Mouse (Mus musculus): ENCODE results near the gene Kcnj6. TPM values are rescaled to one million over a fixed set of nuclear protein-coding genes. Genes with fewer than 3 reads are reported as not detected.

Kcnj6 gene
- not detected for total RNA-seq (2023)

DNA sequence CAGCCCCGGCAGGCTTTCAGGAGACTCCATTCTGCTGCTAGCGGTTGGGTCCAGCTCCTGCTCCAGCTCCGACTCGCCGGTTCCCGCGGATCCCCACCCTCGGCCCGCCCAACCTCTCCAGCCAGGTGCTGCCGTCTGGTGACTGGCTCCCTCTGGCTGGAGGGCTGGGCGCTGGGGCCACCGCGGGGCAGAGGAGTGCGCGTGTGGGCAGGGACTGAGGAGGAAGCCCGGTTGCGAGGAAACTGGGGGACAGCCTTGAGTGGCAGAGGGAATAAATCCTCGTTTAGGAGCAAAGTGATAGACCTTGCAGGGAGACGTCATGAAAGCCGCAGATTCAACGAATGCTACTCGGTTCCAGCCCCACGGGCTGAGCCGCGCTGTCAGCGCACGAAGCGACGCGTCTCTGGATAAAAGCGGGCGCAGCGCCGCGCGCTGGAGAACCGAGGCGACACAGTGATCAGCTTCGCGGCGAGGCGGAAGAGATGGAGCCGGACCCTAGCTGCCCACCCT lies at the start of gene Kcnj6:
Kcnj6 (minus strand) TSS at position 362 of the 510 bp plus-strand sequence.

